Mouse (Mus musculus): Measurements from ENCODE around the gene Sipa1. TPM values are rescaled to one million over a fixed set of nuclear protein-coding genes. Genes with fewer than 3 reads are reported as not detected.
A peak's percentile ranks its signal among the peaks of the same experiment; 100 is the strongest.

Gene Sipa1
- polyA plus RNA-seq, 1 experiment from 2014 or later = 8.0 TPM

GRCm38 (mm10) chr19:5606196-5606595 is 57.3 kb downstream of the Sipa1 start:
- 83% methylated on average over 8 of the region's 8 CpGs for WGBS
- Histone ChIP-seq H3K27ac (replicated peaks) (no peak overlapping the region), H3K4me2 (replicated peaks; ENCODE audit: low read depth) (no peak overlapping the region), H3K36me3 (ENCODE audit: control insufficient read depth, insufficient read depth, low read length) (peaks cover 25% of the 10 kb centered on the region), H3K9ac (ENCODE audit: low read length) (no peak overlapping the region), H3K27me3 (ENCODE audit: control insufficient read depth, insufficient read depth, low read length) (no peaks in the 10 kb centered on the region), H3K4me3 (ENCODE audit: low read depth, low read length) (no peak overlapping the region), H3K9me3 (ENCODE audit: control insufficient read depth, low read length) (no peaks in the 10 kb centered on the region), H3K4me1 (replicated peaks; ENCODE audit: control insufficient read depth, insufficient read depth) (peaks cover 8% of the 10 kb centered on the region)
- no peak for DNase-seq (ENCODE audit: low spot score)
- peak; percentile 10; the same call in 1 of the 2 replicates for TF ChIP-seq CTCF (IDR thresholded peaks at IDR 0.05; ENCODE audit: low read depth)
- no peak for TF ChIP-seq EP300 (optimal IDR thresholded peaks at IDR 0.05)
- no peak for ATAC-seq (ENCODE audit: low FRiP score, low TSS enrichment)

GRCm38 (mm10) chr19:5605126-5605525 is 58.4 kb downstream of the Sipa1 start:
- Histone ChIP-seq H3K27me3 (ENCODE audit: control insufficient read depth, insufficient read depth, low read length) (no peaks in the 10 kb centered on the region), H3K4me1 (replicated peaks; ENCODE audit: control insufficient read depth, insufficient read depth) (peaks cover 8% of the 10 kb centered on the region), H3K36me3 (ENCODE audit: control insufficient read depth, insufficient read depth, low read length) (peaks cover 25% of the 10 kb centered on the region), H3K9me3 (ENCODE audit: control insufficient read depth, low read length) (no peaks in the 10 kb centered on the region), H3K4me2 (replicated peaks; ENCODE audit: low read depth) (no peak overlapping the region), H3K9ac (ENCODE audit: low read length) (no peak overlapping the region), H3K27ac (replicated peaks) (no peak overlapping the region), H3K4me3 (ENCODE audit: low read depth, low read length) (no peak overlapping the region)
- ATAC-seq (ENCODE audit: low FRiP score, low TSS enrichment) = no peak
- DNase-seq (ENCODE audit: low spot score) = no peak
- TF ChIP-seq EP300 (optimal IDR thresholded peaks at IDR 0.05) = no peak
- TF ChIP-seq CTCF (IDR thresholded peaks at IDR 0.05; ENCODE audit: low read depth) = no peak
- 88% methylated on average over 7 of the region's 7 CpGs for WGBS

GRCm38 (mm10) chr19:5603664-5604063 is 59.8 kb downstream of the Sipa1 start:
- Histone ChIP-seq H3K4me1 (replicated peaks; ENCODE audit: control insufficient read depth, insufficient read depth) (peaks cover 4% of the 10 kb centered on the region), H3K36me3 (ENCODE audit: control insufficient read depth, insufficient read depth, low read length) (peaks cover 25% of the 10 kb centered on the region), H3K9me3 (ENCODE audit: control insufficient read depth, low read length) (no peaks in the 10 kb centered on the region), H3K27ac (replicated peaks) (no peak overlapping the region), H3K4me3 (ENCODE audit: low read depth, low read length) (no peak overlapping the region), H3K9ac (ENCODE audit: low read length) (no peak overlapping the region), H3K27me3 (ENCODE audit: control insufficient read depth, insufficient read depth, low read length) (no peaks in the 10 kb centered on the region), H3K4me2 (replicated peaks; ENCODE audit: low read depth) (no peak overlapping the region)
- WGBS = 86% methylated on average over 7 of the region's 7 CpGs
- DNase-seq (ENCODE audit: low spot score) = no peak
- no peak for TF ChIP-seq EP300 (optimal IDR thresholded peaks at IDR 0.05)
- TF ChIP-seq CTCF (IDR thresholded peaks at IDR 0.05; ENCODE audit: low read depth) = no peak
- ATAC-seq (ENCODE audit: low FRiP score, low TSS enrichment) = no peak

- peaks cover 22% of the 10 kb centered on the region for H3K36me3 ChIP-seq (ENCODE audit: control insufficient read depth, insufficient read depth, low read length)
- H3K4me3 ChIP-seq (ENCODE audit: low read depth, low read length) = peak within 1 kb of the TSS; percentile 77
- H3K27me3 ChIP-seq (ENCODE audit: control insufficient read depth, insufficient read depth, low read length) = no peaks in the 10 kb centered on the region
- WGBS = under 1% methylated on average over 62 of the region's 64 CpGs
- peak within 1 kb of the TSS; percentile 85 for H3K9ac ChIP-seq (ENCODE audit: low read length)
- H3K4me1 ChIP-seq (replicated peaks; ENCODE audit: control insufficient read depth, insufficient read depth) = peaks cover 4% of the 10 kb centered on the region
- DNase-seq (ENCODE audit: low spot score) (peak; percentile 76), ATAC-seq (ENCODE audit: low FRiP score, low TSS enrichment) (peak; percentile 79)
- peak within 1 kb of the TSS; percentile 67 for H3K27ac ChIP-seq (replicated peaks)
- TF ChIP-seq EP300 (optimal IDR thresholded peaks at IDR 0.05) (no peak), CTCF (IDR thresholded peaks at IDR 0.05; ENCODE audit: low read depth) (no peak)
- no peaks in the 10 kb centered on the region for H3K9me3 ChIP-seq (ENCODE audit: control insufficient read depth, low read length)
- peak within 1 kb of the TSS; percentile 97 for H3K4me2 ChIP-seq (replicated peaks; ENCODE audit: low read depth)
Measured at GRCm38 (mm10) chr19:5601752-5602541, 61.6 kb downstream of the Sipa1 start, which contains the start of gene Rnaseh2c. TSS of gene Rnaseh2c (plus strand) at chr19:5601873.

Small RNA genes lying within 50 kb of the gene (microRNA-seq; reads per million reads assigned to microRNA genes)
- not detected for gene Mir6987

Other genes with a start within 250 kb of the Sipa1 start
- 196 and 203 TPM in 2 replicates for gene Drap1, start 238.7 kb downstream of the Sipa1 start, polyA plus RNA-seq (2015; fragmentation: Nextera tagmentation; extraction: Ambion mirVana)
- 36.5 and 38.6 TPM in 2 replicates for gene AI837181, start 238.6 kb downstream of the Sipa1 start, polyA plus RNA-seq (2015; fragmentation: Nextera tagmentation; extraction: Ambion mirVana)
- gene Fosl1, start 216.2 kb downstream of the Sipa1 start, polyA plus RNA-seq (2015; fragmentation: Nextera tagmentation; extraction: Ambion mirVana) = 0.16 and 0.33 TPM in 2 replicates
- 11.6 and 12.5 TPM in 2 replicates for gene Ccdc85b, start 205.8 kb downstream of the Sipa1 start, polyA plus RNA-seq (2015; fragmentation: Nextera tagmentation; extraction: Ambion mirVana)
- gene Fibp, start 203.1 kb downstream of the Sipa1 start, polyA plus RNA-seq (2015; fragmentation: Nextera tagmentation; extraction: Ambion mirVana) = 103 and 111 TPM in 2 replicates
- gene Ctsw, start 195.2 kb downstream of the Sipa1 start, polyA plus RNA-seq (2015; fragmentation: Nextera tagmentation; extraction: Ambion mirVana) = 0.29 and 0.50 TPM in 2 replicates
- gene Efemp2, start 189.8 kb downstream of the Sipa1 start, polyA plus RNA-seq (2015; fragmentation: Nextera tagmentation; extraction: Ambion mirVana) = 59.7 and 67.0 TPM in 2 replicates
- 18.4 and 18.5 TPM in 2 replicates for gene Mus81, start 175.3 kb downstream of the Sipa1 start, polyA plus RNA-seq (2015; fragmentation: Nextera tagmentation; extraction: Ambion mirVana)
- gene Cfl1, start 173.3 kb downstream of the Sipa1 start, polyA plus RNA-seq (2015; fragmentation: Nextera tagmentation; extraction: Ambion mirVana) = 1,281 and 1,389 TPM in 2 replicates
- not detected in 2 replicates for gene 1700020D05Rik, start 159.9 kb downstream of the Sipa1 start, polyA plus RNA-seq (2015; fragmentation: Nextera tagmentation; extraction: Ambion mirVana)
- gene Snx32, start 153.2 kb downstream of the Sipa1 start, polyA plus RNA-seq (2015; fragmentation: Nextera tagmentation; extraction: Ambion mirVana) = 2.8 and 3.8 TPM in 2 replicates
- 26.6 and 28.2 TPM in 2 replicates for gene Ovol1, start 103.1 kb downstream of the Sipa1 start, polyA plus RNA-seq (2015; fragmentation: Nextera tagmentation; extraction: Ambion mirVana)
- gene Ap5b1, start 95.7 kb downstream of the Sipa1 start, polyA plus RNA-seq (2015; fragmentation: Nextera tagmentation; extraction: Ambion mirVana) = 4.7 and 5.7 TPM in 2 replicates
- gene Rnaseh2c, start 61.8 kb downstream of the Sipa1 start, polyA plus RNA-seq (2015; fragmentation: Nextera tagmentation; extraction: Ambion mirVana) = 57.3 and 64.7 TPM in 2 replicates
- gene Kat5, start 53.5 kb downstream of the Sipa1 start, polyA plus RNA-seq (2015; fragmentation: Nextera tagmentation; extraction: Ambion mirVana) = 31.8 and 37.9 TPM in 2 replicates
- 28.7 and 35.2 TPM in 2 replicates for gene Rela, start 26.2 kb downstream of the Sipa1 start, polyA plus RNA-seq (2015; fragmentation: Nextera tagmentation; extraction: Ambion mirVana)
- 14.0 and 16.5 TPM in 2 replicates for gene Map3k11, start 25.0 kb upstream of the Sipa1 start, polyA plus RNA-seq (2015; fragmentation: Nextera tagmentation; extraction: Ambion mirVana)
- 6.5 and 7.9 TPM in 2 replicates for gene Pcnx3, start 25.2 kb upstream of the Sipa1 start, polyA plus RNA-seq (2015; fragmentation: Nextera tagmentation; extraction: Ambion mirVana)
- 8.4 and 9.5 TPM in 2 replicates for gene Kcnk7, start 40.7 kb upstream of the Sipa1 start, polyA plus RNA-seq (2015; fragmentation: Nextera tagmentation; extraction: Ambion mirVana)
- 28.0 and 29.5 TPM in 2 replicates for gene Ehbp1l1, start 62.6 kb upstream of the Sipa1 start, polyA plus RNA-seq (2015; fragmentation: Nextera tagmentation; extraction: Ambion mirVana)
- 51.9 and 52.1 TPM in 2 replicates for gene Fam89b, start 65.9 kb upstream of the Sipa1 start, polyA plus RNA-seq (2015; fragmentation: Nextera tagmentation; extraction: Ambion mirVana)
- 15.7 and 26.9 TPM in 2 replicates for gene Ltbp3, start 77.2 kb upstream of the Sipa1 start, polyA plus RNA-seq (2015; fragmentation: Nextera tagmentation; extraction: Ambion mirVana)
- 38.1 and 40.9 TPM in 2 replicates for gene Scyl1, start 107.7 kb upstream of the Sipa1 start, polyA plus RNA-seq (2015; fragmentation: Nextera tagmentation; extraction: Ambion mirVana)
- 13.8 and 18.8 TPM in 2 replicates for gene Frmd8, start 211.6 kb upstream of the Sipa1 start, polyA plus RNA-seq (2015; fragmentation: Nextera tagmentation; extraction: Ambion mirVana)
- gene Slc25a45, start 214.1 kb upstream of the Sipa1 start, polyA plus RNA-seq (2015; fragmentation: Nextera tagmentation; extraction: Ambion mirVana) = 2.9 and 3.2 TPM in 2 replicates
- 0.77 and 1.0 TPM in 2 replicates for gene Tigd3, start 230.4 kb upstream of the Sipa1 start, polyA plus RNA-seq (2015; fragmentation: Nextera tagmentation; extraction: Ambion mirVana)
- 47.0 and 54.9 TPM in 2 replicates for gene Dpf2, start 249.3 kb upstream of the Sipa1 start, polyA plus RNA-seq (2015; fragmentation: Nextera tagmentation; extraction: Ambion mirVana)

Measured in stomach, postnatal 0 days (tissue).